Mouse (Mus musculus) CH12.LX (cell line): Measurements from ENCODE around the gene Rsph14. TPM values are rescaled to one million over a fixed set of nuclear protein-coding genes. Genes with fewer than 3 reads are reported as not detected.

Source experiments
- DNase-seq: peaks from one replicate; pipeline ENCODE4 v3.0.0-alpha.2; 2013; ENCODE audit errors: extremely low read depth
- H3K27ac ChIP-seq: 2 replicates; pipeline ENCODE4 v1.5.1; 2012; ENCODE audit warnings: low read depth, mild to moderate bottlenecking, control low read depth, moderate library complexity; ENCODE audit not compliant: insufficient read depth
- H3K27me3 ChIP-seq: replicated peaks from 2 replicates; pipeline ENCODE3; 2012; ENCODE audit warnings: inconsistent platforms
- H3K36me3 ChIP-seq, 2 experiments: replicated peaks in 1 of 2; 2 replicates each; pipeline versions ENCODE3 to v1.6.1; 2012; ENCODE audit warnings: inconsistent platforms in 1 of 2, low read length in 1 of 2, mild to moderate bottlenecking in 1 of 2, mixed read lengths in 1 of 2, moderate library complexity in 1 of 2; ENCODE audit not compliant: control insufficient read depth in 1 of 2, insufficient read depth in 1 of 2
- H3K4me1 ChIP-seq, 2 experiments: 2 replicates each; pipeline ENCODE4 v1.6.1; 2012; ENCODE audit warnings: inconsistent platforms in 1 of 2, moderate library complexity in 1 of 2; ENCODE audit not compliant: insufficient read depth in 2 of 2, control insufficient read depth in 1 of 2
- H3K4me2 ChIP-seq: 2 replicates; pipeline ENCODE4 v1.6.1; 2012; ENCODE audit warnings: low read depth, mild to moderate bottlenecking, control low read depth; ENCODE audit not compliant: poor library complexity, insufficient read depth, severe bottlenecking
- H3K4me3 ChIP-seq, 3 experiments: fragments of 150-350 bp in 1 of 3; sonication (generic) in 1 of 3; replicated peaks in 1 of 3; 2 replicates each; pipeline versions ENCODE3 to v1.5.1; 2011 to 2012; ENCODE audit warnings: low read depth in 2 of 3, low read length in 2 of 3, mild to moderate bottlenecking in 2 of 3, moderate library complexity in 2 of 3, control low read depth in 1 of 3, improper control_type of control experiment in 1 of 3, inconsistent platforms in 1 of 3, mixed read lengths in 1 of 3; ENCODE audit not compliant: poor library complexity in 1 of 3
- H3K79me2 ChIP-seq: replicated peaks from 2 replicates; pipeline ENCODE4 v1.6.1; 2012; ENCODE audit warnings: mild to moderate bottlenecking, moderate library complexity; ENCODE audit not compliant: control insufficient read depth, poor library complexity, insufficient read depth, severe bottlenecking; ENCODE audit errors: extremely low read depth
- H3K9ac ChIP-seq: 2 replicates; pipeline ENCODE4 v1.6.1; 2012; ENCODE audit warnings: low read depth, mild to moderate bottlenecking, control low read depth, moderate library complexity; ENCODE audit not compliant: insufficient read depth
- H3K9me3 ChIP-seq: replicated peaks from 2 replicates; pipeline ENCODE3; 2012; ENCODE audit warnings: low read length, inconsistent platforms, mixed read lengths
- CHD2 ChIP-seq: IDR thresholded peaks from 2 replicates; pipeline ENCODE4 v1.6.1; 2011; ENCODE audit warnings: low read length, improper control_type of control experiment
- CTCF ChIP-seq, 2 experiments: IDR thresholded peaks in 1 of 2; conservative IDR thresholded peaks in 1 of 2; 2 replicates each; pipeline ENCODE4 v1.5.1; 2011 to 2012; ENCODE audit warnings: low read depth in 2 of 2, low read length in 2 of 2, improper control_type of control experiment in 1 of 2, inconsistent platforms in 1 of 2, mild to moderate bottlenecking in 1 of 2, moderate library complexity in 1 of 2
- E2F4 ChIP-seq: IDR thresholded peaks from 2 replicates; pipeline ENCODE4 v1.6.1; 2011; ENCODE audit warnings: low read depth, low read length, improper control_type of control experiment; ENCODE audit not compliant: insufficient replicate concordance
- GABPA ChIP-seq: IDR thresholded peaks from 2 replicates; pipeline ENCODE4 v1.6.1; 2012; ENCODE audit warnings: low read depth, low read length, improper control_type of control experiment, inconsistent platforms; ENCODE audit not compliant: insufficient replicate concordance
- IRF4 ChIP-seq: IDR thresholded peaks from 2 replicates; pipeline ENCODE4 v1.6.1; 2014; ENCODE audit warnings: low read depth, mild to moderate bottlenecking, inconsistent platforms, low read length, improper control_type of control experiment
- JUND ChIP-seq: conservative IDR thresholded peaks from 2 replicates; pipeline ENCODE4 v1.6.1; 2011; ENCODE audit warnings: low read depth, low read length, improper control_type of control experiment
- MAFK ChIP-seq: IDR thresholded peaks from 2 replicates; pipeline ENCODE4 v1.6.1; 2011; ENCODE audit warnings: low read length, improper control_type of control experiment; ENCODE audit not compliant: insufficient replicate concordance
- MAX ChIP-seq: IDR thresholded peaks from 2 replicates; pipeline ENCODE4 v1.6.1; 2011; ENCODE audit warnings: low read length, improper control_type of control experiment
- MAZ ChIP-seq: IDR thresholded peaks from 2 replicates; pipeline ENCODE4 v1.6.1; 2012; ENCODE audit warnings: low read depth, mild to moderate bottlenecking, inconsistent platforms, low read length, improper control_type of control experiment, moderate library complexity
- MXI1 ChIP-seq: IDR thresholded peaks from 2 replicates; pipeline ENCODE4 v1.6.1; 2011; ENCODE audit warnings: mild to moderate bottlenecking, low read depth, low read length, improper control_type of control experiment
- NELFE ChIP-seq: IDR thresholded peaks from 2 replicates; pipeline ENCODE4 v1.6.1; 2011; ENCODE audit warnings: low read depth, low read length, improper control_type of control experiment
- NRF1 ChIP-seq: IDR thresholded peaks from 2 replicates; pipeline ENCODE4 v1.6.1; 2014; ENCODE audit warnings: low read depth, mild to moderate bottlenecking, inconsistent platforms, low read length, improper control_type of control experiment, moderate library complexity
- PAX5 ChIP-seq: IDR thresholded peaks from 2 replicates; pipeline ENCODE4 v1.6.1; 2012; ENCODE audit warnings: low read length, inconsistent platforms, mixed read lengths
- RAD21 ChIP-seq: IDR thresholded peaks from 2 replicates; pipeline ENCODE4 v1.6.1; 2011; ENCODE audit warnings: low read depth, mild to moderate bottlenecking, low read length, improper control_type of control experiment, moderate library complexity
- SMC3 ChIP-seq: IDR thresholded peaks from 2 replicates; pipeline ENCODE4 v1.6.1; 2011; ENCODE audit warnings: low read depth, low read length, improper control_type of control experiment
- TBP ChIP-seq: conservative IDR thresholded peaks from 2 replicates; pipeline ENCODE4 v1.6.1; 2011; ENCODE audit warnings: low read depth, low read length, improper control_type of control experiment
- TCF12 ChIP-seq: IDR thresholded peaks from 2 replicates; pipeline ENCODE4 v1.6.1; 2014; ENCODE audit warnings: low read depth, mild to moderate bottlenecking, inconsistent platforms, low read length, improper control_type of control experiment
- USF1 ChIP-seq: IDR thresholded peaks from 2 replicates; pipeline ENCODE4 v1.6.1; 2014; ENCODE audit warnings: low read depth, mild to moderate bottlenecking, inconsistent platforms, low read length, improper control_type of control experiment
- ZC3H11A ChIP-seq: IDR thresholded peaks from 2 replicates; pipeline ENCODE4 v1.6.1; 2012; ENCODE audit warnings: low read depth, mild to moderate bottlenecking, inconsistent platforms, low read length, improper control_type of control experiment
- ZMIZ1 ChIP-seq: IDR thresholded peaks from 2 replicates; pipeline ENCODE4 v1.6.1; 2012; ENCODE audit warnings: low read depth, mild to moderate bottlenecking, inconsistent platforms, low read length, improper control_type of control experiment
- ZNF384 ChIP-seq: IDR thresholded peaks from 2 replicates; pipeline ENCODE4 v1.6.1; 2012; ENCODE audit warnings: low read depth, low read length, improper control_type of control experiment, inconsistent platforms
- dilution Hi-C: fragments of 300-500 bp; cut with MboI; formaldehyde crosslinking; loops from 2 replicates; pipeline ENCODE4 v1.14.3; 2020; ENCODE audit warnings: low sequenced_read_pairs; ENCODE audit not compliant: extremely low pct_unique_long_range_greater_than_20kb, extremely low pct_ligation_motif_present
- in situ Hi-C: fragments of 300-500 bp; cut with MboI; formaldehyde crosslinking; loops from 3 replicates; pipeline ENCODE4 v1.14.3; 2019; ENCODE audit warnings: low sequenced_read_pairs, low pct_ligation_motif_present, low pct_unique_long_range_greater_than_20kb, mixed read lengths
- polyA plus RNA-seq: library from polyadenylated mRNA; unstranded; fragments of >175 nt; gene quantifications from 2 replicates; pipeline ENCODE4 v1.2.1, GENCODE M21; 2012; ENCODE audit warnings: low read depth; ENCODE audit not compliant: insufficient read length
- total RNA-seq, 2 experiments: library from RNA; depleted of rRNA; stranded (reverse); fragments of 300-350 nt in 1 of 2; fragments of >200 nt in 1 of 2; gene quantifications; 2 replicates each; pipeline ENCODE4 v1.2.3; 2012 to 2014

The Rsph14 gene
- total and polyA plus RNA-seq, 3 experiments: not detected

GRCm38 (mm10) chr10:74989814-74990213, 42.6 kb downstream of the Rsph14 start:
- Histone ChIP-seq H3K4me1 (peaks cover 6 to 25% of the 10 kb centered on the region in 2 experiments), H3K4me3 (no peak overlapping the region), H3K27ac (no peak overlapping the region), H3K36me3 (peaks cover 44 to 45% of the 10 kb centered on the region in 2 experiments), H3K79me2 (no peaks in the 10 kb centered on the region; the same call in none of the 2 replicates), H3K4me2 (no peak overlapping the region), H3K27me3 (peaks cover 1% of the 10 kb centered on the region), H3K9ac (no peak overlapping the region), H3K9me3 (no peaks in the 10 kb centered on the region)
- in situ Hi-C loops: no loop called here
- TF ChIP-seq CTCF (conservative IDR thresholded peaks at IDR 0.05 in 1 of 2, IDR thresholded peaks at IDR 0.05 in 1 of 2; ENCODE audit: low read depth in 2 of 2, low read length in 2 of 2) (peak in 1 of 2 experiments; percentile 72; a peak in 2 of 4 replicates), SMC3 (peak; percentile 80), RAD21 (peak; percentile 48), NRF1 (no peak), GABPA (no peak), ZMIZ1 (no peak), TCF12 (peak; percentile 20; the same call in 1 of the 2 replicates), MAZ (no peak), CHD2 (peak; percentile 49), MXI1 (no peak), NELFE (no peak)
- dilution Hi-C loops: no loop called here
- peak; percentile 51 for DNase-seq

- no peak overlapping the region for H3K4me3 ChIP-seq
- H3K4me1 ChIP-seq: peaks cover 6 to 23% of the 10 kb centered on the region in 2 experiments
- in situ Hi-C loops (no loop called here), dilution Hi-C loops (no loop called here)
- no peak overlapping the region for H3K9ac ChIP-seq
- TF ChIP-seq CHD2: no peak
- TF ChIP-seq MAFK: no peak
- no peak for TF ChIP-seq IRF4
- no peak for TF ChIP-seq PAX5
- no peak for TF ChIP-seq ZC3H11A
- TF ChIP-seq MAX: no peak
- TF ChIP-seq USF1: no peak
- no peak for TF ChIP-seq CTCF (conservative IDR thresholded peaks at IDR 0.05 in 1 of 2, IDR thresholded peaks at IDR 0.05 in 1 of 2; ENCODE audit: low read depth in 2 of 2, low read length in 2 of 2)
- TF ChIP-seq ZNF384: no peak
- no peak for TF ChIP-seq TBP
- TF ChIP-seq E2F4: no peak
- TF ChIP-seq NRF1: no peak
- TF ChIP-seq JUND: no peak
- no peaks in the 10 kb centered on the region; the same call in none of the 2 replicates for H3K79me2 ChIP-seq
- no peak overlapping the region for H3K4me2 ChIP-seq
- no peaks in the 10 kb centered on the region for H3K9me3 ChIP-seq
- H3K36me3 ChIP-seq: peaks cover 42 to 44% of the 10 kb centered on the region in 2 experiments
- H3K27ac ChIP-seq: no peak overlapping the region
- no peaks in the 10 kb centered on the region for H3K27me3 ChIP-seq
- DNase-seq: no peak
These were observed 44.5 kb downstream of the Rsph14 start for GRCm38 (mm10) chr10:74987698-74988470.
